Mouse (Mus musculus): ENCODE measurements around the gene Vrk1. TPM values are rescaled to one million over a fixed set of nuclear protein-coding genes. Genes with fewer than 3 reads are reported as not detected.

The Vrk1 gene
- total and polyA plus RNA-seq, 3 experiments, result 55.2 to 124 (median 69.1) TPM

DNA sequence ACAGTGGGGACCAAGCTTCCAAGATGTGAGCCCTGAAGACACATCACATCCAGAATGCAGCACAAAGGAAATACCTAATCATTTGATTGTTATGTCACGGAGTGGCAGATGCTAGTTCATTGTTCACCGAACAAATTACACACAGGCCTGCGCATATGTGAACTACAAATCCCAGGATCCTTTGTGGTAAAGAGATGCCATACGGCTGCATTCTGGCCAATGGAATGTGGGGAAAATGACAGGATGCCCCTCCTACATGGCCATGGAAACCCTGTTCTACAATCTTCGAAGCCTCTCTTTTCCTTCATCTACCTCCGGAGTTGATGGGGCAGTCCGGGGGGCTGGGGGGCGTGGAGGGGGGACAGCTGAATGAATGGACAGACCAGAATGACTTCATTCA lies 37.4 kb upstream of the Vrk1 start:
- no peaks in the 10 kb centered on the region for H3K36me3 ChIP-seq (replicated peaks in 1 of 2; ENCODE audit: control insufficient read depth in 1 of 2, insufficient read depth in 1 of 2, low read length in 1 of 2)
- dilution Hi-C loops (cut with MboI; ENCODE audit: extremely low pct_ligation_motif_present, extremely low pct_unique_long_range_greater_than_20kb, low sequenced_read_pairs), result no loop called here
- no peak for DNase-seq (ENCODE audit: extremely low read depth)
- in situ Hi-C loops (cut with MboI; ENCODE audit: low pct_ligation_motif_present, low pct_unique_long_range_greater_than_20kb, low sequenced_read_pairs), result no loop called here
- peaks cover 6% of the 10 kb centered on the region for H3K9me3 ChIP-seq (replicated peaks; ENCODE audit: low read length)
- no peak overlapping the region for H3K27ac ChIP-seq (ENCODE audit: insufficient read depth, low read depth)
- TF ChIP-seq SMC3 (IDR thresholded peaks at IDR 0.05; ENCODE audit: low read depth, low read length) (no peak), ZNF384 (IDR thresholded peaks at IDR 0.05; ENCODE audit: low read depth, low read length) (no peak), ZC3H11A (IDR thresholded peaks at IDR 0.05; ENCODE audit: low read depth, low read length) (no peak), USF1 (IDR thresholded peaks at IDR 0.05; ENCODE audit: low read depth, low read length) (no peak), MAFK (IDR thresholded peaks at IDR 0.05; ENCODE audit: insufficient replicate concordance, low read length) (no peak), POLR2A (IDR thresholded peaks at IDR 0.05; ENCODE audit: low read depth, low read length) (no peak), ZMIZ1 (IDR thresholded peaks at IDR 0.05; ENCODE audit: low read depth, low read length) (no peak), MYC (IDR thresholded peaks at IDR 0.05; ENCODE audit: low read depth, low read length) (no peak), USF2 (conservative IDR thresholded peaks at IDR 0.05; ENCODE audit: low read depth, low read length) (no peak), EP300 (IDR thresholded peaks at IDR 0.05; ENCODE audit: low read length) (no peak)
- H3K27me3 ChIP-seq (replicated peaks), result no peaks in the 10 kb centered on the region
- H3K4me1 ChIP-seq (ENCODE audit: control insufficient read depth in 1 of 2, insufficient read depth in 2 of 2), result peaks cover 6 to 21% of the 10 kb centered on the region in 2 experiments
- H3K4me2 ChIP-seq (ENCODE audit: insufficient read depth, low read depth, poor library complexity, severe bottlenecking), result no peak overlapping the region
- no peak overlapping the region for H3K4me3 ChIP-seq (replicated peaks in 1 of 3; ENCODE audit: low read depth in 2 of 3, low read length in 2 of 3, poor library complexity in 1 of 3)
- no peaks in the 10 kb centered on the region for H3K79me2 ChIP-seq (replicated peaks; ENCODE audit: control insufficient read depth, extremely low read depth, insufficient read depth, poor library complexity, severe bottlenecking)
- no peak overlapping the region for H3K9ac ChIP-seq (ENCODE audit: insufficient read depth, low read depth)

DNA sequence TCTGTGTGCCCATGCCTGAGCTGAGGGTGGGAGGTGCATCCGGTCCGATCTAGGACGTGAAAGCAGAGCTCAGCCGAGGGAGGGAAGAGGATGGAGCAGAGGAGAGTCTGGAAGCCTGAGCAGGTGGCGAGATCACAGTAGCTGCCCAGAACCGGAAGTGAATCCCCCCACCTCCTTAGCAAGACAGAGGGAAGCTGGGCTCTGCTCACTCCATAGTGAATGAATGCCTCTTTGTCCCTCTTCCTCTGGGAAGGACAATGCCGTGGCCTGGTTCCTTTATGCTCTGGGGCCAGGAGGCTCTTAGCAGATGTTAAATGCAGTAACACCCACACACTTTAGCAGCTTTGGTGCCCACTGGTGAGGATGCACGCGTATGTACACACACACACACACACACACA lies 36.3 kb upstream of the Vrk1 start:
- Histone ChIP-seq H3K4me3 (replicated peaks in 1 of 3; ENCODE audit: low read depth in 2 of 3, low read length in 2 of 3, poor library complexity in 1 of 3) (no peak overlapping the region), H3K27me3 (replicated peaks) (no peaks in the 10 kb centered on the region), H3K36me3 (replicated peaks in 1 of 2; ENCODE audit: control insufficient read depth in 1 of 2, insufficient read depth in 1 of 2, low read length in 1 of 2) (no peaks in the 10 kb centered on the region), H3K27ac (ENCODE audit: insufficient read depth, low read depth) (no peak overlapping the region), H3K9ac (ENCODE audit: insufficient read depth, low read depth) (no peak overlapping the region), H3K79me2 (replicated peaks; ENCODE audit: control insufficient read depth, extremely low read depth, insufficient read depth, poor library complexity, severe bottlenecking) (no peaks in the 10 kb centered on the region), H3K4me2 (ENCODE audit: insufficient read depth, low read depth, poor library complexity, severe bottlenecking) (no peak overlapping the region), H3K4me1 (ENCODE audit: control insufficient read depth in 1 of 2, insufficient read depth in 2 of 2) (peaks cover 3 to 11% of the 10 kb centered on the region in 2 experiments; a peak in 3 of 4 replicates), H3K9me3 (replicated peaks; ENCODE audit: low read length) (peaks cover 6% of the 10 kb centered on the region)
- dilution Hi-C loops (cut with MboI; ENCODE audit: extremely low pct_ligation_motif_present, extremely low pct_unique_long_range_greater_than_20kb, low sequenced_read_pairs) (no loop called here), in situ Hi-C loops (cut with MboI; ENCODE audit: low pct_ligation_motif_present, low pct_unique_long_range_greater_than_20kb, low sequenced_read_pairs) (no loop called here)
- TF ChIP-seq MXI1 (IDR thresholded peaks at IDR 0.05; ENCODE audit: low read depth, low read length), result no peak
- no peak for TF ChIP-seq ELF1 (IDR thresholded peaks at IDR 0.05; ENCODE audit: low read depth, low read length)
- no peak for TF ChIP-seq CTCF (conservative IDR thresholded peaks at IDR 0.05 in 1 of 2, IDR thresholded peaks at IDR 0.05 in 1 of 2; ENCODE audit: low read depth in 2 of 2, low read length in 2 of 2)
- TF ChIP-seq MAX (IDR thresholded peaks at IDR 0.05; ENCODE audit: low read length), result no peak
- no peak for TF ChIP-seq CHD1 (IDR thresholded peaks at IDR 0.05; ENCODE audit: low read depth, low read length)
- no peak for TF ChIP-seq NELFE (IDR thresholded peaks at IDR 0.05; ENCODE audit: low read depth, low read length)
- TF ChIP-seq JUN (IDR thresholded peaks at IDR 0.05; ENCODE audit: insufficient read depth, low read depth, low read length), result no peak
- no peak for TF ChIP-seq BHLHE40 (IDR thresholded peaks at IDR 0.05; ENCODE audit: low read depth, low read length)
- no peak for TF ChIP-seq USF2 (conservative IDR thresholded peaks at IDR 0.05; ENCODE audit: low read depth, low read length)
- TF ChIP-seq MAFK (IDR thresholded peaks at IDR 0.05; ENCODE audit: insufficient replicate concordance, low read length), result no peak
- TF ChIP-seq SMC3 (IDR thresholded peaks at IDR 0.05; ENCODE audit: low read depth, low read length), result no peak
- no peak for TF ChIP-seq TBP (conservative IDR thresholded peaks at IDR 0.05; ENCODE audit: low read depth, low read length)
- TF ChIP-seq EP300 (IDR thresholded peaks at IDR 0.05; ENCODE audit: low read length), result no peak
- no peak for TF ChIP-seq USF1 (IDR thresholded peaks at IDR 0.05; ENCODE audit: low read depth, low read length)
- no peak for TF ChIP-seq ZKSCAN1 (IDR thresholded peaks at IDR 0.05; ENCODE audit: borderline replicate concordance, low read depth, low read length)
- TF ChIP-seq MEF2A (IDR thresholded peaks at IDR 0.05; ENCODE audit: borderline replicate concordance, low read depth, low read length), result no peak
- no peak for TF ChIP-seq SIN3A (IDR thresholded peaks at IDR 0.05; ENCODE audit: low read length)
- TF ChIP-seq RAD21 (IDR thresholded peaks at IDR 0.05; ENCODE audit: low read depth, low read length), result no peak
- no peak for TF ChIP-seq POLR2A (IDR thresholded peaks at IDR 0.05; ENCODE audit: low read depth, low read length)
- no peak for DNase-seq (ENCODE audit: extremely low read depth)

All from CH12.LX (cell line).